Mouse (Mus musculus) retina, postnatal 1 day (tissue): ENCODE measurements around the gene Gga1.

ENCODE experiments used
- DNase-seq: peaks from one replicate; pipeline ENCODE4 v3.0.0-alpha.2; 2012

The Gga1 gene

GRCm38 (mm10) chr15:78876991-78877809 lies at the start of gene Gga1:
TSS of gene Gga1 (plus strand) at chr15:78877190.
- peak; percentile 99 for DNase-seq

GRCm38 (mm10) chr15:78828315-78828714 lies 48.7 kb upstream of the Gga1 start:
- DNase-seq, result no peak

- DNase-seq, result no peak
Measured at GRCm38 (mm10) chr15:78829636-78830035, 47.4 kb upstream of the Gga1 start.

GRCm38 (mm10) chr15:78830742-78831719 lies 46.0 kb upstream of the Gga1 start:
- DNase-seq, result no peak

- no peak for DNase-seq
Measured at GRCm38 (mm10) chr15:78831720-78832657, 45.0 kb upstream of the Gga1 start.

GRCm38 (mm10) chr15:78832701-78833123 lies 44.3 kb upstream of the Gga1 start:
- DNase-seq, result peak; percentile 77

- DNase-seq, result no peak
Measured at GRCm38 (mm10) chr15:78833582-78833981, 43.4 kb upstream of the Gga1 start.

GRCm38 (mm10) chr15:78834233-78835005 lies 42.6 kb upstream of the Gga1 start:
- no peak for DNase-seq

- DNase-seq, result peak; percentile 42
Measured at GRCm38 (mm10) chr15:78835200-78836085, 41.5 kb upstream of the Gga1 start.

GRCm38 (mm10) chr15:78836086-78836621 lies 40.8 kb upstream of the Gga1 start:
- DNase-seq, result no peak

GRCm38 (mm10) chr15:78839744-78840143 lies 37.2 kb upstream of the Gga1 start:
- peak; percentile 62 for DNase-seq

GRCm38 (mm10) chr15:78840241-78840640 lies 36.7 kb upstream of the Gga1 start:
- DNase-seq, result no peak

- no peak for DNase-seq
Measured at GRCm38 (mm10) chr15:78840751-78841150, 36.2 kb upstream of the Gga1 start.

GRCm38 (mm10) chr15:78841161-78841790 lies 35.7 kb upstream of the Gga1 start:
- DNase-seq, result no peak

- DNase-seq, result peak; percentile 70
Measured at GRCm38 (mm10) chr15:78842371-78843163, 34.4 kb upstream of the Gga1 start, which contains the start of gene Cdc42ep1. TSS of gene Cdc42ep1 (plus strand) at chr15:78842624.

GRCm38 (mm10) chr15:78843581-78844469 lies 33.2 kb upstream of the Gga1 start:
- DNase-seq, result no peak

GRCm38 (mm10) chr15:78844791-78845190 lies 32.2 kb upstream of the Gga1 start:
- DNase-seq, result peak; percentile 64

- no peak for DNase-seq
Measured at GRCm38 (mm10) chr15:78845321-78845720, 31.7 kb upstream of the Gga1 start.
